Mouse (Mus musculus): ENCODE measurements around the gene Cth. TPM values are rescaled to one million over a fixed set of nuclear protein-coding genes. Genes with fewer than 3 reads are reported as not detected.

Gene Cth
- polyA plus RNA-seq, 1 experiment from 2014 or later = 4.0 TPM

GRCm38 (mm10) chr3:157901721-157902120, 23.2 kb downstream of the Cth start:
- Histone ChIP-seq H3K4me3 (replicated peaks) (no peak overlapping the region), H3K4me2 (replicated peaks) (no peak overlapping the region), H3K27me3 (no peaks in the 10 kb centered on the region), H3K36me3 (no peaks in the 10 kb centered on the region), H3K27ac (no peak overlapping the region), H3K9ac (replicated peaks) (no peak overlapping the region), H3K4me1 (replicated peaks) (no peaks in the 10 kb centered on the region), H3K9me3 (no peaks in the 10 kb centered on the region)
- 89% methylated on average over 5 of the region's 5 CpGs for WGBS
- ATAC-seq = no peak

GRCm38 (mm10) chr3:157899986-157900385, 24.9 kb downstream of the Cth start:
- H3K27me3 ChIP-seq = no peaks in the 10 kb centered on the region
- no peak overlapping the region for H3K9ac ChIP-seq (replicated peaks)
- ATAC-seq = no peak
- H3K27ac ChIP-seq = no peak overlapping the region
- H3K4me3 ChIP-seq (replicated peaks) = no peak overlapping the region
- H3K9me3 ChIP-seq = no peaks in the 10 kb centered on the region
- no peaks in the 10 kb centered on the region for H3K36me3 ChIP-seq
- no peak overlapping the region for H3K4me2 ChIP-seq (replicated peaks)
- whole genome bisulfite sequencing = 90% methylated on average over 1 of the region's 1 CpGs
- H3K4me1 ChIP-seq (replicated peaks) = no peaks in the 10 kb centered on the region

- Histone ChIP-seq H3K9ac (replicated peaks) (no peak overlapping the region), H3K4me1 (replicated peaks) (no peaks in the 10 kb centered on the region), H3K36me3 (no peaks in the 10 kb centered on the region), H3K27ac (no peak overlapping the region), H3K27me3 (no peaks in the 10 kb centered on the region), H3K4me3 (replicated peaks) (no peak overlapping the region), H3K9me3 (no peaks in the 10 kb centered on the region), H3K4me2 (replicated peaks) (no peak overlapping the region)
- ATAC-seq = no peak
- WGBS = 88% methylated on average over 3 of the region's 3 CpGs
These were observed 27.2 kb downstream of the Cth start for GRCm38 (mm10) chr3:157897645-157898044.

GRCm38 (mm10) chr3:157891819-157892218, 33.1 kb downstream of the Cth start:
- no peaks in the 10 kb centered on the region for H3K27me3 ChIP-seq
- no peak overlapping the region for H3K4me2 ChIP-seq (replicated peaks)
- no peaks in the 10 kb centered on the region for H3K9me3 ChIP-seq
- H3K9ac ChIP-seq (replicated peaks) = no peak overlapping the region
- H3K36me3 ChIP-seq = no peaks in the 10 kb centered on the region
- H3K27ac ChIP-seq = no peak overlapping the region
- no peak overlapping the region for H3K4me3 ChIP-seq (replicated peaks)
- no peak for ATAC-seq
- no peaks in the 10 kb centered on the region for H3K4me1 ChIP-seq (replicated peaks)

GRCm38 (mm10) chr3:157884081-157884643, 40.7 kb downstream of the Cth start:
- no peak for ATAC-seq
- Histone ChIP-seq H3K4me3 (replicated peaks) (no peak overlapping the region), H3K4me2 (replicated peaks) (no peak overlapping the region), H3K4me1 (replicated peaks) (no peaks in the 10 kb centered on the region), H3K9me3 (no peaks in the 10 kb centered on the region), H3K27me3 (no peaks in the 10 kb centered on the region), H3K9ac (replicated peaks) (no peak overlapping the region), H3K27ac (no peak overlapping the region), H3K36me3 (no peaks in the 10 kb centered on the region)
- WGBS = 93% methylated on average over 6 of the region's 6 CpGs

- no peak for ATAC-seq
- 78% methylated on average over 4 of the region's 4 CpGs for WGBS
- H3K4me3 ChIP-seq (replicated peaks) = no peak overlapping the region
- no peak overlapping the region for H3K9ac ChIP-seq (replicated peaks)
- no peaks in the 10 kb centered on the region for H3K9me3 ChIP-seq
- H3K4me2 ChIP-seq (replicated peaks) = no peak overlapping the region
- no peaks in the 10 kb centered on the region for H3K27me3 ChIP-seq
- H3K27ac ChIP-seq = no peak overlapping the region
- H3K36me3 ChIP-seq = no peaks in the 10 kb centered on the region
- H3K4me1 ChIP-seq (replicated peaks) = no peaks in the 10 kb centered on the region
These were observed 41.8 kb downstream of the Cth start for GRCm38 (mm10) chr3:157883085-157883484.

GRCm38 (mm10) chr3:157881992-157882391, 42.9 kb downstream of the Cth start:
- 95% methylated on average over 3 of the region's 3 CpGs for WGBS
- Histone ChIP-seq H3K27me3 (no peaks in the 10 kb centered on the region), H3K4me3 (replicated peaks) (no peak overlapping the region), H3K36me3 (no peaks in the 10 kb centered on the region), H3K27ac (no peak overlapping the region), H3K4me2 (replicated peaks) (no peak overlapping the region), H3K9me3 (no peaks in the 10 kb centered on the region), H3K4me1 (replicated peaks) (no peaks in the 10 kb centered on the region), H3K9ac (replicated peaks) (no peak overlapping the region)
- ATAC-seq = no peak

GRCm38 (mm10) chr3:157880983-157881382, 43.9 kb downstream of the Cth start:
- H3K4me2 ChIP-seq (replicated peaks) = no peak overlapping the region
- no peak for ATAC-seq
- WGBS = 95% methylated on average over 3 of the region's 3 CpGs
- H3K4me1 ChIP-seq (replicated peaks) = no peaks in the 10 kb centered on the region
- H3K9ac ChIP-seq (replicated peaks) = no peak overlapping the region
- H3K27ac ChIP-seq = no peak overlapping the region
- no peaks in the 10 kb centered on the region for H3K9me3 ChIP-seq
- no peaks in the 10 kb centered on the region for H3K36me3 ChIP-seq
- no peak overlapping the region for H3K4me3 ChIP-seq (replicated peaks)
- H3K27me3 ChIP-seq = no peaks in the 10 kb centered on the region

- ATAC-seq = no peak
- no peak overlapping the region for H3K4me3 ChIP-seq (replicated peaks)
- no peaks in the 10 kb centered on the region for H3K27me3 ChIP-seq
- H3K27ac ChIP-seq = no peak overlapping the region
- no peak overlapping the region for H3K4me2 ChIP-seq (replicated peaks)
- H3K9ac ChIP-seq (replicated peaks) = no peak overlapping the region
- no peaks in the 10 kb centered on the region for H3K4me1 ChIP-seq (replicated peaks)
- no peaks in the 10 kb centered on the region for H3K9me3 ChIP-seq
- no peaks in the 10 kb centered on the region for H3K36me3 ChIP-seq
These were observed 47.0 kb downstream of the Cth start for GRCm38 (mm10) chr3:157877847-157878246.

- Histone ChIP-seq H3K27ac (no peak overlapping the region), H3K9ac (replicated peaks) (no peak overlapping the region), H3K36me3 (no peaks in the 10 kb centered on the region), H3K4me2 (replicated peaks) (no peak overlapping the region), H3K27me3 (no peaks in the 10 kb centered on the region), H3K4me1 (replicated peaks) (no peaks in the 10 kb centered on the region), H3K4me3 (replicated peaks) (no peak overlapping the region), H3K9me3 (no peaks in the 10 kb centered on the region)
- 55% methylated on average over 11 of the region's 11 CpGs for WGBS
- no peak for ATAC-seq
These were observed 48.3 kb downstream of the Cth start for GRCm38 (mm10) chr3:157876439-157877156.

- WGBS = 91% methylated on average over 4 of the region's 4 CpGs
- Histone ChIP-seq H3K27me3 (no peaks in the 10 kb centered on the region), H3K27ac (no peak overlapping the region), H3K4me2 (replicated peaks) (no peak overlapping the region), H3K9me3 (no peaks in the 10 kb centered on the region), H3K4me3 (replicated peaks) (no peak overlapping the region), H3K4me1 (replicated peaks) (no peaks in the 10 kb centered on the region), H3K9ac (replicated peaks) (no peak overlapping the region), H3K36me3 (no peaks in the 10 kb centered on the region)
- ATAC-seq = no peak
These were observed 52.0 kb downstream of the Cth start for GRCm38 (mm10) chr3:157872897-157873296.

GRCm38 (mm10) chr3:157867836-157868235, 57.0 kb downstream of the Cth start:
- Histone ChIP-seq H3K36me3 (no peaks in the 10 kb centered on the region), H3K27ac (no peak overlapping the region), H3K9me3 (no peaks in the 10 kb centered on the region), H3K9ac (replicated peaks) (no peak overlapping the region), H3K4me3 (replicated peaks) (no peak overlapping the region), H3K4me1 (replicated peaks) (no peaks in the 10 kb centered on the region), H3K27me3 (no peaks in the 10 kb centered on the region), H3K4me2 (replicated peaks) (no peak overlapping the region)
- 84% methylated on average over 2 of the region's 2 CpGs for WGBS
- no peak for ATAC-seq

- Histone ChIP-seq H3K4me1 (replicated peaks) (no peaks in the 10 kb centered on the region), H3K9ac (replicated peaks) (no peak overlapping the region), H3K27me3 (no peaks in the 10 kb centered on the region), H3K4me3 (replicated peaks) (no peak overlapping the region), H3K9me3 (no peaks in the 10 kb centered on the region), H3K27ac (no peak overlapping the region), H3K4me2 (replicated peaks) (no peak overlapping the region), H3K36me3 (no peaks in the 10 kb centered on the region)
- 68% methylated on average over 4 of the region's 4 CpGs for WGBS
- no peak for ATAC-seq
These were observed 58.6 kb downstream of the Cth start for GRCm38 (mm10) chr3:157866251-157866650.
